Mouse (Mus musculus): ENCODE results near the gene Raver1.

DNA sequence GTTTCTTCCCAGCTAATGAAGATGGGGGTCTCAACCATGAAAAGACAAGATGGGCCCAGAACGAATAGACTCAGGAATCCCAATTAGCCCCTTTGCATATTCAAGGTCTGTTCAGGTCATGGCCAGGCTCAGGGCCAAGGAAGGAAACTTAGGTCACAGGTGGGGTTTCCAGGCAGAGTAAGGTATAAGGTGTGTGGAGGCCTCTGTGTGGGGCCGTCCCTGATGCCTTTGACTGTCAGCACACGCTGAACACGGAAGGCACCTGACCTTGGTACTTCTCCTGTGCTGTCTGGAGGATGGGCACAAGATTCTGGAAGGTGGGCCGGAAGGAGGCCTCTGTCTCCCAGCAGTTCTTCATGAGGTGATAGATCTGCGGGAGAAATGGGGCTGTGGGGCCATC, 13.0 kb upstream of the Raver1 start:
- TF ChIP-seq POLR2A (IDR thresholded peaks at IDR 0.05; ENCODE audit: low read depth, low read length), result no peak
- TF ChIP-seq CTCF (IDR thresholded peaks at IDR 0.05; ENCODE audit: borderline replicate concordance, insufficient read depth, low read length), result no peak
